Mouse (Mus musculus) right cerebral cortex, postnatal 4 days (tissue): ENCODE results near the gene Llph.

ENCODE experiments used
- DNase-seq: peaks from one replicate; pipeline ENCODE4 v3.0.0-alpha.2; 2022

Llph gene

DNA sequence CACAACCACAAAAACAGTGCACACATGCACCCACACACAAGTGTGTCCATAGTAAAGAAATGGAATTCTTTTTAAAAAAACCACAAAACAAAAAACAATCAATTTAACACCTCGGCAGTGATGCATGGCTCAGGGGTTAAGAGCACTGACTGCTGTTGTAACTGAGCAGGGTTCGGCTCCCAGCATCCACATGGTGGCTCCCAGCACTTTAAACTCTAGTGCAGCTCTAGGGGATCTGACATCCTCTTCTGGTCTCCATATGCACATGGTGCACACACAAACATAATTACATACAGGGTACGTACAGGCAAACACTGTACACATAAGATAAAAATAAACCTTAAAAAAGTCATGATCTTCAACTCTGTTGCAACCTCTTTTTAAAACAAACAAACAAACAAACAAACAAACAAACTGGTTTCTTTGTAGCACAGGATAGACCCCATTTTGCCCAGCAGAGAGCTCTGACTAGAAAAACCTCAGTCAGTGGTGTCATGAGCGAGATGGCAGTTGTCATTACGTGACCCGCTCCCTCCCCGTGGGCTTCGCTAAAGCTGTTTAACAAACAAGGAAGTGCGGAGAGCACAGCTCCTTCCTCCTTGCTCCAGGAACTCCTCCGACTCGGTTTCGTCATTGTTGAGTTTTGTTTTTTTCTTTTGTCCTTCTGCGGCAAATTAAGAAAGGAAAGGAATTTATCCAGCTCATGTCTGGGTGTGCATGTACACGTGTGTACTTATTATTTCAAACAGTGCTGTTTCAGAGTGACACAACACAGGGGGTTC is 7.1 kb upstream of the Llph start:
- DNase-seq: no peak

DNA sequence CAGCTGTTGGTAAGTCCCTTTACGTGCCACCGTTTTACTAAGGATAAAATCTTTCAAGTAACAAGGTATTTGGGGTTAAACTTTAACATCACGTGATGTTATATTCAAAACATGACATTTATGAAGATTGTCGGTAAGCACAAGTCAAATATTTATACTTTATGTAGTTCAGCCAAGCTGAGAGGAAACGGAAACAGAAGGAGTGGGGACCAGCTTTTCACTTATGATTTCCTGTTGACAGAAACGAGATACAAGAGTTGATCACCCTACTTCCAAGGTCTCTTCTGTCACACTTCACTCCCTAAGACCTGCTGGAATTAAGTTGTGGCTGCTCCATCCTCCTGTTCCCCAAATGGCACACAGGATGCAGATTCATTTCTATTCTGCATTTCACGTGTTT is 6.1 kb upstream of the Llph start:
- DNase-seq: no peak

DNA sequence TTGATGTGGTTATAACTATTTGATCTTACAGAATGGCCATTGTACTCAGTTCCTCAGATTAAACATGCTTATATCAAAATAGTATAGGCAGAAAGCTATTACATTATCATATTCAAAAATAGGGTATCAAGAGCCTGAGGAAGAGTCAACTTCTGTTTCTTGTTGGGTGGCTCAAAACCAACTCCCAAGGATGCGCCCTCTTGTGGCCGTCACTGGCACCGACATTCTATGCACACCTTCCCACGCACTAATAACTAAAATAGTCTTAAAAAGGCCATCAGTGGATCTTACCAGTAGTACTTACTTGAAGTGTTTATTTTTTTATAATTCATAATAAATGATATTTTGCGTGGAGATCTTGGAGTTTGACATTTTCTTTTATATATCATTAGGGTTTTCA is 4.8 kb downstream of the Llph start:
- DNase-seq: peak; percentile 78

DNA sequence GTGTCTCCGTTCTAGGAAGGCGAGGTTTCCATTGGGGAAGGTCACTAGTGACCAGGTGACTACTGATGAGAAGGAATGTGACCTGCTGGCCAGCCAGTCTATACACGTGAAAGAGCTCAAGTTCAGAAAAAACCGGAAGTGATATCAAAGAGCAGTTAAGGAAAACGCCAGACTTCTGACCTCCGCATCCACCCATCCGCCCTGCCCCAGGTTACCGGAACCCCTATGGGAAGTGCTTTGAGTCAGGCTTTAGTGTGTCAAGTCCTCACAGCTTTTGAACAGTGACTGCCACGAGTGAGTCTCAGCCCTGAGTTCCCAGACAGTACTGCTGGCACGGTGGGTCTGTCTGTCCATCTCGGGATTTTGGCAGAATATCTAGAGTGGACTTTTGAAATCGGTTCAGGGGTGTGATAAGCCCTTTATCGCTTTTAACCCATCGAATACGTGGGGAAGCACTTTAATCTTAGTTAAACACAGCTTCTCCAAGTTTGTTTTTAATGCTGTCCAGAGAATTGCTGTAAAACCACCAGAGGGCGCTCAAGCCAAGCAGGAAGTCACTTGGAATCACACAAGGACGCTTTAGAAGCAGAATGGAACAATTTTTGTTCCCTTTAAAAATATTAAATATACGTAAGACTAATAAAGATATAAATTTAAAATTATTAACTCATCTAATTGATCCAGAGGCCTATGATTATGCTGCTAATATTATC is 6.9 kb downstream of the Llph start:
- DNase-seq: peak; percentile 74

DNA sequence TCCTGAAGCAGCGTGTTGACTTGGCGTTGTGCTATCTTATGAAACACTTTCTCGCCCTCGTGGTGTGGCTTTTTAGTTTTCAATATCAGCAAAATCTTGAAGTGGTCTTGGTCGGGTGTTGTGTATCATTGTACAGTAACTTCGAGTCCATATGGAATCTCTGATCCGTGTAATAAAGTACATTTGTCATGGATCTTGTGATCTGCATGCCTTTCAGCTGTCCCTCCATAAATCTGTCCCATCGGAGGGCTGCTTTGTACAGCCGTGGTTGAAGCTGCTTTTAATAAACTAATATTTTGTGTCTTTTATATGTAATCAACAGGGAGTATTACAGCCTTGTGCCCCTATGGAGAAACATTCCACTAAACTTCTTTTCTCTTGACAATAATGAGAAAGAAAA is 10.0 kb downstream of the Llph start:
- DNase-seq: no peak

DNA sequence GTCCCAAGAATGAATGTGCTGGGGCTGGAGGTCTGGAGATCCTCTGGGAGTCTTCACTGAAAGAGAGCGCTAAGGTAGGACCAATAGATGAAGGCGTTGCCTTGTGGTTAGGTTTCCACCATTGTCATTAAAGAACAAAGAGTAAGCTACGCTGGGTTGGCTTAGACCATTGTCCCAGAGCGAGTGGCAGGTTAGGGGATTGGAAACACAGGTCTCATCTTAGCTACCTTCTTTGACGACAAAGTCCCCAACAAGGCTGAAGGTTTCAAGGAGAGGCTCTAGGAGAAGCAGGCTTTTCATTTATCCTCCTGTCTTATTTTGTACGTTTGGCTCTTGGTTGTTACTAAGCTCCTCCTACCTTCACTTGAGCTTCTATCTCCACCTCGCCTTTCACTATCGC is 11.4 kb downstream of the Llph start:
- no peak for DNase-seq

DNA sequence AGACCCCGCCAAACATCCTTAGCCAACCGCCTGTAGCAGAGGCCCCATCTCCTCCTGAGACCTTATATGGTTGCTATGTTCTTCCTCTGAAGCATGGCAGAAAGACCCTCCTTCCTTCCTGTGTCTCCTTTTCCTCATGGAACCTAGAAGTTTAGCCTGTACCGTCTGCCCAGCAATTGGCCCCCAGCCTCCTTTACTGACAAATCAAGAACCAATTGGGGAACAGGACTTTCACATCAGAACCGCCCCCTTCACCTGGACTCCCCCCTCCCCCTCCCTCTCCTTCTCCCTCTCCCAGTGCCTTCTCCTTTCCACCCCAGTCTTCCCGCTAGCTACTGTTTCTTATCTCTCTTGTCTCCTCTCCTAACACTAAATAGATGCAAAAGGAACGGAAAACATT is 12.6 kb downstream of the Llph start:
- no peak for DNase-seq

DNA sequence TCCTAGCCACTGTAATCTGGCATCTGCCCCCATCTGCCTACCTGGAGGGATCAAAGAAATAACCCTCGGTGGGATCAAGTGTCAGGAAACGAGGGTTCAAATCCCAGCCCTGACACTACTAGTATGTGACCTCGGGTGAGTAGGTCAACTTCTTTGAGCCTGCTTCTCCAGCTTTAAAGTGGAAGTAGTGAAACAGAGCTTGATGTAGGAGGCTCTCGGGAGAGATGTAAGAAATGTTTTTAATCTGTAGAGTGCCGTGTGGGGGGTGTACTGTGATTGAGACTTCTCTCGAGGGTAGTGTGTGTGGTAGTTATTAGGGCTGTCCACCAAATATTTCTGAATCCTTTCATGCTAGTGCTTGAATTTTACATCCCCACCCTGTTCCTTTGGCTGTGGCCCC is 15.6 kb downstream of the Llph start:
- DNase-seq: no peak

DNA sequence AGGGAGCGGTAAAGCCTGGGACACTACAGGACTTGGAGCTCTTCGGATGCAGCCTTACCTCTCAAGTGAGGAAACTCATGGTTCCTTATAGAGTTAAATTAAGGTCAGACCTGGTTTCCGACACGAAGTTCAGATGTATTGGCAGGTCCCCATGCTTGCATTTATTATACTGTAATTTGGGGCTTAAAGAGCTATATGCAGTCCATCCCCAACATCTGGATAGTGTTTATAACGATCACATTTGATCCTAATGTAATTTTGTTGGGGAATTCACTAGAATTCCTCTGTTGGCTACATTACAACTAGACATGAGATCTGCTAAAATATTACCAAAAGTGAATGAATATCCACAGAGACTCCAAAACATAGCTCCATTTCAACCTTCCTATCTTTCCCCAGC is 18.8 kb downstream of the Llph start:
- DNase-seq: no peak

DNA sequence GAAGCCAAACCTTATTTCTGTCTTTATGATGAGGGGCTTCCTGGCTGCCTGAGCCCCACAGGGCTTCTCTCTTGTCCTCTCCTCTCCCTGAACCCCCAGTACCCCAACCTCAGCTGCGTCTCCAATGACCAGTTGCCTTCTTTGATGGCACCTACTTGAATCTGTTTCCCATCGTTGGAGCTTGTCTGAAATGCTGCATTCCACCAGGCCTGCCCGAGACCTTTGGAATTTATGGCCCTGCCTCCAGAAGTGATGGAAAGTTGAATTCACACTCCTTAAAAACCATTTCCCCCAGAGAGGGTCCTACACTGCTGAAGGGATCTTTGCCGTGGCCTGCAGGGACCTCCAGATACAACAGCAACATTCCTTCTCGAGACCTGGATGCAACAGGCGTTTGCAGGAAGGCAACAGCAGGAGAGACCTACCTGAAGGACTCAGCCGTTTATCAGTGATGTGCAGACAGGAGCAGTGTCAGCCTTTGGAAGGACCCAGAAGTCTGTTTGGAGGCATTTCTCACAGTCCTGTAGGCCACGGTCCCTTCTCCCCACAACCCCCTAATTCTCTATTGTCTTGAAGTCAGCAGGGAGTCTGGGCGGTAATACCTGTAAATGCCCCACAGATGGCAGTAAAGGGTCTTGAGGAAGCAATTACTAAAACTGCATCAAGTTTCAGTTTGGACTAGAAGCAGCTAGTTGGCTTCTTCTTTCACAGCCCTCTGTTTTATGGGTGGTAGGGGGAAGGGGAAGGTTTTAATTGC is 20.3 kb downstream of the Llph start:
- DNase-seq: peak; percentile 14

DNA sequence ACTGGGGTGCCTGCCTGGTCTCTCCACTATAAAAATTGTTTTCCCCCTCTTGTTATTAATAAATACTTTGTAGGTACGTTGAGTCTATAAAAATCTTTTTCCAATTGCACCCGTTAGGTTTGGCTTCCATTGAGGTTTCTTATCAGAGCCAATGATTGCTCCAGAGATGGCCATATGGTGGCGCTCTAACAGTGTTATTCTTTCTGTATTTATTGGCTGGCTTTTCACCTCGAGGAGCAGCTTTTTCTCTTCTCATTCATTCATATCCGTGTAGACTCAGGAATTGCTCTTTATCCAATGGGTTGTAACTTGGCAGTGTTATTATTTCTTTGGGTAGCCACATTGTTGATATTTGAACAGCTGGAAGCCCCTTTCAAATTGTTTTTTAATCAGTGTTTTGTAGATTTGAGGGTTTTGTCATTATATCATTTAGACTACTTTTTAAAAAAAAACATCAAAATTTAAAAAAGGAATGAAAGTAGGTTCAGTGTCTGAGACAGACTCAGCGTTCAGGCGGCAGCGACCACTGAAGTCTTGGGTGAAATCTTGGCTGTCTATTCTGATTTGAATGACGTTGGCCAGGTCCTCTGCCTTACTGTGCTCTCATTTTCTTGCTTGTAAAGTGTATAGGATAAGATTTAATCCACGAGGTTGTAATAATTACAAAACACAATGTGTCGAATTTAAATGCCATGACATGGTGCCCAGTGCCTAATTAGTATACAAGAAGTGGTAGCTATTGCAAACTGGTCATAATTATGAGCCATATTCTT is 24.2 kb downstream of the Llph start:
- no peak for DNase-seq

DNA sequence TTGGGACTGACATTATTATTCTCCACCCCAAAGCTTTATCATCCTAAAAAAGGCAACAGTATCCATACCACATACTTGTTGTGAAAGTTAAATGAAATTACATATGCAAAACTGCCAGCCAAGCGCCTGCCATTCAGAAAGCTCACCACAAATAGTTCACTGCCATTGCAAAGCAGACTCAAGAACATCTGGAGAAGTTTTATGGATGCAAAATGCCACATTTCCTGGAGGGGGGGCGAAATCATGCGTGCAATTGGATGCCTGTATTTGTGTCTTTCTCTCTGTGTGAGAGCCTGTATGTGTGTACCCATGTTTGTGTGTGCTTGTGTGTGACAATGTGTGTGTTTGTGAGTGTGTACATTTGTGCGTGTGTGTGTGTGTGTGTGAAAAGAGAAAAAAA is 24.9 kb downstream of the Llph start:
- no peak for DNase-seq

DNA sequence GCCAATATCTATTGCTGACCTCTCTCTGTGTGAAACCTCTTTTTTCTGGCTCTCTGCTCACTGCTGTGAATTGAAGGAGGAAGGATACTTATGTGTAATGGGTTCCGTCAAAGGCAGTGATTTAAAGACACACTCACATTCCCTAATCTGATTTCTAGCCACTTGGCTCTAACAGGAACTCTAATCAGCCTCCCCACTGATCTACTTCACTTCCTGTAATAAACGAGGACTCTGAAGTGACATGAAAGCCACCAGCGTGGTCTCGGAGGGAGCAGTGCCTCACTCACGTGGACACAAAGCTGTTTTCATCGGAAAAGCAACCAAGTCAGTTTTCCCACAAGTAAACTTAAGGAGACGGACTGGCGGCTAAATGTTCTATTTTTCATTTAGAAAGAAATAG is 25.9 kb downstream of the Llph start:
- no peak for DNase-seq

DNA sequence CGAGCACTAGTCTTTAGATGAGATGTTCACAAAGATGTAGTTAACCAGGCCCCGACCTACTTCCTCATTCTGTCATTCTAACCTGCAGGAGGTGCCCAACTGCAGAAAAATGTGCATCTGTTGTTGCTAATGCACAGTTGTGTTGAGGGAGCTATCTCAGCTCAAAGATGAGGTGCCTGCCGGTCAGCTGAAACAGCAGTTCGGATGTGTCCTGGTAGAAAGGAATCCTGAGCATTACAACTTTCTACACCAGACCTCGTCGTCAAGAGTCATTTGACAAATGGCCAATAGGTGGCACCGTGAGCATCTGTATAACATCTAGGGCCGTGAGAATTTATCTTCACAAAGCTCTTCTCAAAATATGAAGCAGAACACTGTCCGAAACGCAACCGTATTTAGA is 30.4 kb downstream of the Llph start:
- peak; percentile 49 for DNase-seq

DNA sequence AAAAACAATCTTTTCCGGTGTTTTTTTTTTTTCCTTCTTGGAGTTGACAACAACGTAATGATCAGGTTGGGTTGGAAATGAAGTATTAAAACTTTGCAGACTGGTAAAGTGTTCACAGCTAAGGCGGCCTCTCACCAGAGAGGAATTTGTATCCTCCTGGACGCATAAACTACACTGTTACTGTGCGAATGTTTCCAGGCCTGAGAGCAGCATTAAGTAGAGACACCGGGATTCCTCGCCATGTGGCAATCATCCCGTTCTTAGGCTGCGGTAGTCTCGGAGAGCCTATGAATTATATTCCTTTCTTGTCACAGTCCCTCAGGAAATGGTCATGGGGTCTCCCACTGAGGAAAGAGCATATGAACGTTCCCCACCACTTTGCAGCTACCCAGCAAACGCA is 40.9 kb downstream of the Llph start:
- no peak for DNase-seq

DNA sequence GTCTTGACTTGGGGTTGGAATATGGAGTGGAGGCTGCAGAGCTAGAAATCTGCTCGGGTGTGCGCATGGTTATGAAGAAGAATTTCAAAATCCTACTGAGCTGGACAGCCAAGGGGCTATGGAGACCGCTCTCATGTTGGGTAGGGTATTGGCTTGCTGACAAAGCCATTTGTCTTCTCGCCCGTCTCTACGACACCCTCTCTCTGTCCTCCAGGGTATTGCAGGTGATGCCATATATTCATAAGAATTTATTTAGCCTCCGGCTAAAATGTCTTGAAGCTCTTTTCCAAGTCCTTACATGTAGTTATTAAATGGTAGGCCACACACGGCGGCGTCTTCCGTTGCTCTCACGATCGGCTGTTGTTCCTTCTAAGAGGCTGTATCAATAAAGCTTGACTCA is 43.1 kb downstream of the Llph start:
- DNase-seq: no peak

DNA sequence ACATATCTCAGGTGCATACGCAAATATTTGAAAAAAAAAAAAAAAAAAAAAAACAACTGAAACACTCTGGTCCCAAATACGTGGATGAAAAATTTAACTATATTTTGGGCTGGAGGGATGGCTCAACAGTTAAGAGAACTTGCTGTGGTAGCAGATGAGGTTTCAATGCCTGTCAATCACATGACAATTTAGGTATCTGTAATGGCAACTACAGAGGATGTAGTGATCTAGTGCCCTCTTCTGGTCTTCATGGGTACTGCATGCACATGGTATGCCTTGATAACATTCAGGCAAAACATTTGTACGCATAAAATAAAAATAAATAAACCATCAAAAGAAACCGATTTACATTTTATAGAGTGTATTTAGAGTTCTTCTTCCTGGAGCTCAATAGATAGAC is 43.9 kb downstream of the Llph start:
- peak; percentile 44 for DNase-seq

DNA sequence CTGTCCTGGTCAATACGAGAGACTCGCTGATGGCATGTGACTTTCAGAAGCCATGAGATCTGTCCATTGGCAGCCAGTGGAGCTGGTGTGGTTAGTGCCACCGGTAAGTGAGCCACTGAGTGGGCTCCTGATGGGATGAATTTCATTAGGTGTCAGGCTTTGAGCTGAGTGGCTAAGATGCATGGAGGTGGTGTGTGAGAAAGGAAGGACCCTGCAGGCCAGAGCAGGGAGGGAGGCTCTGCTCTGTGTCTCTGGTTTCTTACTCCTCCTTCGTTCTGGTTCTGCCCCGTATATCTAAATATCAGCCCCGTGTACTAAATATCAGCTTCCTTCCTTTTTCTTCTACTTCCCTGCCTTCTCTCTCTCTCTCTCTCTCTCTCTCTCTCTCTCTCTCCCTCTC is 44.4 kb downstream of the Llph start:
- no peak for DNase-seq

DNA sequence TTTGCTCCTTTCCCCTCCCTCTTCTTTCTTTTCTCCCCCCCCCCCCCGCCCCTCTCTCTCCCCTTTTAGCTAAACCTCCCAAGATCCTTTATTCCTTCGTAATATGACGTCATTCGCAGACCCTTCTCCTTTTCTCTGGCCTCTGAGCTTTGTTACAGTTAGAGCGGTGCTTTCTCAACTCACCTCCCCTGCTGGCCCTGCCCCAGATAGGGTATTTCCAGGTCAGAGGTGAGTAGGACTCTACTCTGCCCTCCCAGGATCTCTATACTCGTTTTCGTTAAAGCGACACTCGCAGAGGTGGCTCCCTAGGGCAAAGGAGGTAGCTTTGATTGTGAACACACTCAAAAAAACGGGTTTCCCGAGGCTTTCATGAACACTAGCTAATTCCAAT is 45.0 kb downstream of the Llph start:
- no peak for DNase-seq

DNA sequence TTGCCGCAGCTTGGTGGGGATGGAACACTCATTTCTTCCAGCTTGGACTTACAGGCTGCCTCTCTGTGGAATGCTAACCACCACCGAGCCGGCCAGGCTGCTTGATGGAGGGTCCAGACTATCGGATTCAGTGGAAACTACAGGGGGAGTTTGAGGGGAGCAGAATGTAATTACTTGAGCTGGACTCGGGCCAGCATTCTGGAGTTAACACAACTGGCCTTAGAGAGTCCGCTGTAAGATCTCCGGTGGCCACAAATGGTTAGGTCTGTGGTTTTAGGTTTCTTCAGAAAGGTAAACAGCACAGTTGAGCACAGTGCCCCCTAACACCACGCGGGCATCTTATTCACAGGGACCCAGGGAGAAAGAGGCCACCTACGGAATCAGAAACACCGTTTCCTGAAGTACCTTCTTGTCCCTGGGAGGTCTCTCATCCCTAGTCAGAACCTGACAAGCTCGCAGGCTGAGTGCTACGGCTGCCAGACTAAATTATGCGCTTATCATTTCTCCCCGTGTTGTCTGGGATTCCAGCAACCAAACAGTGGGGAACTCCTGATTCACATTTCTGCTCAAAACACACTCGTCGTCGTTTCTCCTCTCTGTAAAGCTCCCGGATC is 45.5 kb downstream of the Llph start:
- peak; percentile 31 for DNase-seq

DNA sequence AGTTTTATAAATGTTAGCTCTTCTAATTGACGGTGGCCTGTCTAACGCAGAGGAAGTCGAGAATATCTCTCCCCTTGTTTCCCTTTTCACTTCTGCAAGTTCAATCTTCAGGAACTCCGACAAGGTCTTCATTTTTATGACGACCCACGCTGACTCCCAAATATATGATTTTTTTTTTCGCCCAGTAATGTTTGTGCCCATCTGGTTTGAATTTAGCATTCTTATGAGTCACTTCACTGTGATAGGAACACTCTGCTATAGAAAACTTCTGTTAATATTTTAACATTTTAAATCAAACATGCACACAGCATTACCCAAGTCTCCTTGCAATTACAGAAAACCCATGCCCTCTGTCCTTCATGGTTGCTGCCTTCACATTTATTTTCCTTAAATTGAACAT is 46.5 kb downstream of the Llph start:
- DNase-seq: no peak

DNA sequence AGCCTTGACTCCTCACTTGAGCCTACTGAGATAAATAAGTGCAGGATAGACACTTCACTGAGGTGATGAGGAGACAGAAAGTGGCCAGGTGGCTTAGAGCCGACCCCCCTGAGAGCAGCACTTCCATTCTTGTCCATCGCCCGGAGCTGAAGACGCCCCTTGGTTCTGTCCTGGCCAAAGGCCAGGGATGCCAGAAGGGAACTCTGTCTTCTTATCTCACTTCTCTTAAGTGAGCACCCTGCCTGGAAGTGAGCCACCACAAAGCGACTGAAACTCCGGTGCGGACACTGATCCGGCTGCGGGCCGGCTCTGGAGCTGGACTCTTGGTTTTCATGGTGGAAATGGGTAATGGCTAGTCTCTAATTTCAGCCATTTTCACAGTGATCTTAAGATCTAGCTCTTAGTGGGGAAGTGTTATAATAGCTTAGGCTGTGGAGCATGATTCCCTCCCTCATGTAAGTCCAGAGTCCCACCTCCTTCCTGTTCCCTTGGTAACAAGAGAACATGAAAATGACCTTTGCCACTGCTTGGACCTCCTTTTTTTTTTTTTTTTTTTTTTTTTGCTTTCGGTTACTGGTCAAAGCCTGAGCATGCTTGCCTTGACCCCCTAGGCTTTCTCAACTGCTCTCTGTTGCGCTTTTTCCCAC is 52.7 kb downstream of the Llph start:
- DNase-seq: peak; percentile 19
